Mouse (Mus musculus) forebrain, embryonic 10.5 days (tissue): ENCODE measurements around the gene Fhl1. TPM values are rescaled to one million over a fixed set of nuclear protein-coding genes. Genes with fewer than 3 reads are reported as not detected.

Experiments used
- DNase-seq: peaks from one replicate; pipeline ENCODE4 v3.0.0-alpha.2; 2017; ENCODE audit warnings: low spot score; ENCODE audit errors: extremely low spot score
- H3K27ac ChIP-seq: fragments of 300-500 bp; sonication (generic); 2 replicates; pipeline ENCODE4 v1.5.1; 2016; ENCODE audit warnings: mild to moderate bottlenecking
- H3K27me3 ChIP-seq: fragments of 300-500 bp; sonication (generic); 2 replicates; pipeline ENCODE4 v1.6.1; 2016; ENCODE audit warnings: mild to moderate bottlenecking; ENCODE audit not compliant: poor library complexity, severe bottlenecking
- H3K36me3 ChIP-seq: fragments of 300-500 bp; sonication (generic); replicated peaks from 2 replicates; pipeline ENCODE4 v1.6.1; 2016; ENCODE audit warnings: mild to moderate bottlenecking, moderate library complexity
- H3K4me1 ChIP-seq: fragments of 300-500 bp; sonication (generic); 2 replicates; pipeline ENCODE4 v1.6.1; 2016
- H3K4me3 ChIP-seq: fragments of 300-500 bp; sonication (generic); 2 replicates; pipeline ENCODE4 v1.5.1; 2016; ENCODE audit warnings: mild to moderate bottlenecking, moderate library complexity
- H3K9me3 ChIP-seq: fragments of 300-500 bp; sonication (generic); 2 replicates; pipeline ENCODE4 v1.6.1; 2016; ENCODE audit warnings: mild to moderate bottlenecking, moderate library complexity
- WGBS: fragments of 180-500 bp; shearing (Covaris S2); methylation state at CpG from one replicate; pipeline ENCODE4 v1.1.7; 2016; 5-methylcytosine and 5-hydroxymethylcytosine counted together
- polyA plus RNA-seq: library from polyadenylated mRNA; unstranded; fragments of >200 nt; fragmentation: Nextera tagmentation; extraction: Ambion mirVana; gene quantifications from 2 replicates; pipeline ENCODE4 v1.2.1, GENCODE M21; 2016

The Fhl1 gene
- 81.2 and 88.9 TPM in 2 replicates for polyA plus RNA-seq

DNA sequence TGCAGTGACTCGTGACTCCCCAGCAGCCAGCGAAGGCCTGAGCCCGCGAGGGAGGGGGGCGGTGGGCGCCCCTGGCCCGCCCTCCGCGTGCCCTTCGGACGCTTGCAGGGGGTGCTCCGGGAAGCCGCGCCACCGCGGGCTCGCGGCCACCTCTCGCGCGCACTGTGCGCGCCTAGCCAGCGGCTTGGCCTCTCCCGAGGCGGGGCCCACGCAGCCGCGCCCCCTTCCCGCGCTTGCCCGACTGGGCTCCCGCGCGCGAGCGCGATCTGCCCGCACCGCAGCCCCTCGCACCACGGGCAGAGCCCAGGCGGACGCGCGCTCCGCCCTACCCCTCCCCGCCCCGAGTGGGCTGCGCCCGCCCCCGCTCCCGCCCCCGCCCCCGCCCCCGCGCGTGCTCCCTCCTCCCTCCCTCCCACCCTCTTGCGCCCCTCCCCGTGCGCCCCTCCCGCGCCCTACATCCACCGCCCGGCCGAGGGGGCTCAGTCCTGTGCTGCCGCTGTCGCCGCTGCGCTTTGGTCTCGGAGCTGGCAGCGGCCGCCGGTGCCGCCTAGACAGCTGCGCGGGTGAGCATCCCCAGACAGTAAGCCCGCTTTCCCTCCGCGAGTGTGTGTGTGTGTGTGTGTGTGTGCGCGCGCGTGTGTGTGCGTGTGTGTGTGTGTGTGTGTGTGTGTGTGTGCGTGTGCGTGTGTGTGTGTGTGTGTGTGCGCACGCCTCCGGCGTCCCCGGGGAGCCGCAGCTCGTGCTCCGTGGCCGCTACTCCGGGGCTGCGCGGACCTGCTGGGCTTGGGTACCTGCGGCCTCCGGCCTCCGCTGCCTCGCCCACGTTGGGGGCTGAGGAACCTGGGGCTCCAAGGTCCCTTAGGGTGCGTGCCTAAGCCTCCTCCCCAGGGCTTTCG is at the start of gene Fhl1:
Fhl1 (plus strand) TSS at position 482 of the 896 bp plus-strand sequence.
- 20% methylated on average over 72 of the region's 106 CpGs for WGBS

DNA sequence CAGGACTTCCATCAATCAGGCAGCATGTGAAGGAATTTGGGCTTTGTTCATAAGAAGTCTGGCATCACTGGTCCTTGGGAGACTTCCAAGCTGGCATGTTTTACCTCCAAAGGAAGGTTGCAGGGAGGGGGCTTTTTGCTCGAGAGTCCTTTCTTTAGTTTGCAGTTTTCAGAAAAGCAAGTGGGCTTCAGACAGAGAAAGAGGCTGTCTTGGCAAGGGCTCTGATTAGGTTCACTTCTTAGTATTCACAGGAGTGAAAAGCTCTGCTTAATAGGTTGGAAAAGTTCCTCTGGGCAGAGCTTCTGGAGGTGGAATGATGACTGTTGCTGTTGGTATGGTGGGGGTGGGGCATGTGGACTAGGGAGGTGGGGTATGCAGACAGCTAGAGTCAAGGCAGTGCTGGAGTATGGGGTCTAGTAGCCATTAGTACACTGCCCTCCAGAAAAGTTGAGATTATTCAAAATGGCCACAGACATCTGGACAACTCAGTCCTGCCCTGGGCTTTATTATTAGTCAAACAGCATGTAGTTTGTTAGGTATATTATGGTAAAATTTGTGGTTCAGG is 49.3 kb upstream of the Fhl1 start:
- Histone ChIP-seq H3K27me3 (no peaks in the 10 kb centered on the region), H3K9me3 (no peaks in the 10 kb centered on the region), H3K27ac (no peak overlapping the region), H3K36me3 (no peaks in the 10 kb centered on the region), H3K4me3 (no peak overlapping the region), H3K4me1 (no peaks in the 10 kb centered on the region)
- no peak for DNase-seq
- WGBS: 55% methylated on average over 1 of the region's 1 CpGs

More for the DNA sequence above, at the start of gene Fhl1:
- Histone ChIP-seq H3K4me1 (peaks cover 41% of the 10 kb centered on the region), H3K4me3 (peak within 1 kb of the TSS; percentile 69), H3K9me3 (no peaks in the 10 kb centered on the region), H3K27ac (peak within 1 kb of the TSS; percentile 92), H3K36me3 (no peaks in the 10 kb centered on the region), H3K27me3 (no peaks in the 10 kb centered on the region)
- DNase-seq: peak; percentile 59

DNA sequence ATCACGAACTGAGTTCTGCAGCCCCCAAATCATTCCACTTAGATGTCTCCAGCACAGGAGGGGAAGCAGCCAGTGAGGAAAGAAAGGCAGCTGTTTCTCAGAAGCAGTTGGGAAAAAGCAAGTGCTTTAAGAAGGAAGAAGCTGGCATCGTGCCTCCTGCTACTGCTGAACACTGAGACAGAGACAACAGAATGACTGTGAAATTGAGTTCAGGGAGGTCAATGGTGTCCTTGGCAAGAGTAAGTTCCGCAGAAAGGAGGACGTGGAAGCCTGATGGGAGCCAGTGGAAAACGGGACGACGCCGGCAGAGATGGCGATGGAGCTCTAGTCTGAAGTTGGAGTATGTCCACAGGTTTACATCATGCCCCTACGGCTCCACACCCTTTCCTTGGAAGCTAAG is 48.1 kb upstream of the Fhl1 start:
- H3K4me1 ChIP-seq: no peaks in the 10 kb centered on the region
- WGBS: 96% methylated on average over 10 of the region's 10 CpGs
- H3K36me3 ChIP-seq: no peaks in the 10 kb centered on the region
- H3K9me3 ChIP-seq: no peaks in the 10 kb centered on the region
- H3K27me3 ChIP-seq: no peaks in the 10 kb centered on the region
- H3K27ac ChIP-seq: no peak overlapping the region
- no peak overlapping the region for H3K4me3 ChIP-seq
- DNase-seq: no peak

DNA sequence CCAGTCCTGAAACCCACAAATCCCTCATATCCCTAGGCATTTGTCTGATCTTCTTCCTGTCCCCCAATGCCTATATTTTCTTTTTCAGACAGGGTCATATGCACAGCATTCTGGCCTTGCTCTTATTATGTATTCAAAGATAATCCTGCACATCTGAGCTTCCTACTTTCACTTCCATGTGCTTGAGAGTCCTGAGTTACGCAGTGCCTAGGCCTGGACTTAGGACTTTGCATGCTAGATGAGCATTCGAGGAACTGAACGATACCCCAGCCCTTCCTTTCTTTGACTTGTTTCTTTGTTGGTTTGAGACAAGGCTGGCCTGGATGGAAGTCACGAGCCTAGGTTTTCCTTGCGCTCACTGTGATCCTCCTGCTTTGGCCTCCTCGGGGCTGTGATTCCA is 39.0 kb upstream of the Fhl1 start:
- Histone ChIP-seq H3K4me1 (no peaks in the 10 kb centered on the region), H3K9me3 (no peaks in the 10 kb centered on the region), H3K27me3 (no peaks in the 10 kb centered on the region), H3K36me3 (no peaks in the 10 kb centered on the region), H3K27ac (no peak overlapping the region), H3K4me3 (no peak overlapping the region)
- 93% methylated on average over 6 of the region's 6 CpGs for WGBS
- no peak for DNase-seq

DNA sequence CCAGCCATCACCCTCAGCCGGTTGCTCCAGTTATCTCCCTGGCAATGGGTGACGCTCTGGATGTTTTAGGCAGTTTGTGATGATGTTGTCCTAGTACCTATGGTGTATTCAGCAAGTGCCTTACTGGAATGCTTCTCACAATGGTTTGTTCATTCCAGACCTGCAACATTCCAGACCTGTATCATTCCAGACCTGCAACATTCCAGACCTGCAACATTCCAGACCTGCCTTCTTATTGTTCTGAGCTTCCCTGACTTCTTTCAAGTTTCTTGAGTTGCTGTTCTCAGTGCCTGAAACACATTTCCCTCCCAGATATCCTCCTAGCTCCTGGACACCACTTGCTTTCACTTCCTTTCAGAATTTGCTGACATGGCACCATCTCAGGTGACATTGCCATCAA is 37.0 kb upstream of the Fhl1 start:
- Histone ChIP-seq H3K27me3 (no peaks in the 10 kb centered on the region), H3K36me3 (no peaks in the 10 kb centered on the region), H3K9me3 (no peaks in the 10 kb centered on the region), H3K27ac (no peak overlapping the region), H3K4me1 (no peaks in the 10 kb centered on the region), H3K4me3 (no peak overlapping the region)
- no peak for DNase-seq
- WGBS: 87% methylated on average over 2 of the region's 2 CpGs

DNA sequence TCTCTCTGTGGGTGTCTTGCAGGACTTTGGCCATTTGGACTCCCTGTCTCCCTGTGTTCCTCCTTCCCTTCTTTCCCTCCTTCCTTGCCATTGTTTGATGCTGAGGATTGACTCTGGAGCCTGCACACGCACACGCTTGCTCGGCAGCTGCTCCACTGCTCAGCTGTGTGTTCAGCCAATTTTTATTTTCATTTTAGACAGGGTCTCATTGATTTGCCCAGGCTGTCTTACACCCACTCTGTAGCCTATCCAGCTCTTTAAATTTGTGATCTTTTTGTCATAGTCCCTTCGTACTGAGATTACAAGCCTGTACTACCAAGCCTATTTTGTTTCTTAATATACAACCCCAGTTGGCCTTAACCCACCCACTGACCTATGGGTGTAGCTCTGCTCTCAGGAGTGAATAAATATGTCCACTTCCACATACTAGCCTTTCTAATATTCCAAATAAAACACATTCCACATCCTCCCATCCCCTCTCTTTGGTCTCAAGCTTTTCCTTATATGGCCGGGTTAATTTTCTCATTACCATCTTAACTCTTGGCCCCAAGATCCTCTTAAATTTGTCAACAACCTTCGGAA is 34.3 kb upstream of the Fhl1 start:
- H3K9me3 ChIP-seq: no peaks in the 10 kb centered on the region
- H3K4me3 ChIP-seq: no peak overlapping the region
- H3K36me3 ChIP-seq: no peaks in the 10 kb centered on the region
- WGBS: 82% methylated on average over 6 of the region's 6 CpGs
- no peaks in the 10 kb centered on the region for H3K27me3 ChIP-seq
- DNase-seq: no peak
- no peak overlapping the region for H3K27ac ChIP-seq
- no peaks in the 10 kb centered on the region for H3K4me1 ChIP-seq

DNA sequence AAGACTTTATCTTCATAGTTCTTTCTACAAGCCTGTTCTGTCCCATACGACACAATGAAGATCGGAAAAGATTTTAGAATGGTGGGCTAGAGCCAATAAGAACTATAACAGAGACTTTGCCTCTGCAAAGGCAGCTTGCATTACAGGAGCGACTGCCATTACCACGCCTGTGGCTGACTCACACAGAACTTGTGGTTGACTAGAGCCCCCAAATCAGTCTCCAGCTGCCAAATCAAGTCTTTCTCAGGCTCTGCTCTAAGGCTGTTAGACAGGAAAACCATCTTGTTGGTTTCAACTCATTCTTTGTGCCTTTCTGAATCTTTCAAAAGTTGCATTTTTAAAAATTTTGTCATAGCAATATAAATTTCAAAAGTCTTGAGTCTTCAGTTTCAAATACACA is 33.7 kb upstream of the Fhl1 start:
- WGBS: 92% methylated on average over 4 of the region's 4 CpGs
- H3K4me3 ChIP-seq: no peak overlapping the region
- no peaks in the 10 kb centered on the region for H3K9me3 ChIP-seq
- H3K36me3 ChIP-seq: no peaks in the 10 kb centered on the region
- no peaks in the 10 kb centered on the region for H3K27me3 ChIP-seq
- DNase-seq: no peak
- H3K4me1 ChIP-seq: no peaks in the 10 kb centered on the region
- H3K27ac ChIP-seq: no peak overlapping the region

DNA sequence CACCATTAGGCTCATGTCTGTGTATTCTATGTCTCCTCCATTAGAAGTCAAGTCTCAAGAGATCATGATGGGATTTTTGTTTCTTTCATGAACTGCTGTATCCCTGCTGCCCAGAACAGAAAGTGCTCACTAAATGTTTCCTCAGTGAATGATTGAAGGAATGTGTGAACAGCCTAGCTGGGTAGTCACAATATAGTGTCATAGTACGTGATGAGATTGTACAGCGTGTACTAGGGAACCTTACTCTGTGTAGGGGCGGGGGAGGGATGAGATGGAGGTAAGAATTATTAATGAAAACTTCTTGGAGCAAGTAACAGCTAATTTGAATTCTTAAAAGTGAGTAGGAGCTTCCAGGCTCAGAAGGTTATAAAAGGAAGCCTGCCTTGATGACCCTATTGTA is 30.3 kb upstream of the Fhl1 start:
- WGBS: 86% methylated on average over 3 of the region's 3 CpGs
- H3K27me3 ChIP-seq: no peaks in the 10 kb centered on the region
- H3K36me3 ChIP-seq: no peaks in the 10 kb centered on the region
- no peaks in the 10 kb centered on the region for H3K4me1 ChIP-seq
- no peak overlapping the region for H3K27ac ChIP-seq
- no peak for DNase-seq
- H3K4me3 ChIP-seq: no peak overlapping the region
- no peaks in the 10 kb centered on the region for H3K9me3 ChIP-seq

DNA sequence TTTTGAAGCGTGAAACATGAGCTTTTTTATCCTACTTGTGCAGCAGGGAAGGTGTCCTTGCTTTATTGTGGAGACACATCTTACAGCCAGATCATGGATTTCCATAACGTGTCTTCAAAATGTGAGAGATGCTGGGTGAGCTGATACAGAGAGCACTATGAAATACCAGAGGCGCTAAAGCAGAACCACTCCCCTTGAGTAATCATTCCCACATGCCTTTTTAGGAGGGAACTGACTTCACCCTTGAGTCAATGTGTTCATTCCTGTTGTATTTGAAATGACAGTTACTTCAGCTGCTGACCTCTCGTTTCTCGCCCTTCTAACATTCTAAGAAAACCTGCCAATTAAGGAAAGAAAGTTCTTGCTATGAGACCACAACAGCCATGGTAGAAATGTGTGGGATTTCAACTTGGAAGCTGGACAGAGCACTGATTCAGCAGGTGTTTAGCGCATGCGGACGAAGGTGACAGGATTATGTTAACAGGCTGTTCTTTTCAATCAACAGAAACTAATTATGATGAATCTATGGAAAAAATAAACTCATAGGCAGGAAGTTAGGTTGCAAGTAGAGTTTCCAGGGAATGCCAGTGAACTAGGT is 27.5 kb upstream of the Fhl1 start:
- H3K4me3 ChIP-seq: no peak overlapping the region
- WGBS: 88% methylated on average over 8 of the region's 8 CpGs
- H3K9me3 ChIP-seq: no peaks in the 10 kb centered on the region
- H3K27ac ChIP-seq: no peak overlapping the region
- H3K4me1 ChIP-seq: no peaks in the 10 kb centered on the region
- H3K27me3 ChIP-seq: no peaks in the 10 kb centered on the region
- H3K36me3 ChIP-seq: no peaks in the 10 kb centered on the region
- no peak for DNase-seq

DNA sequence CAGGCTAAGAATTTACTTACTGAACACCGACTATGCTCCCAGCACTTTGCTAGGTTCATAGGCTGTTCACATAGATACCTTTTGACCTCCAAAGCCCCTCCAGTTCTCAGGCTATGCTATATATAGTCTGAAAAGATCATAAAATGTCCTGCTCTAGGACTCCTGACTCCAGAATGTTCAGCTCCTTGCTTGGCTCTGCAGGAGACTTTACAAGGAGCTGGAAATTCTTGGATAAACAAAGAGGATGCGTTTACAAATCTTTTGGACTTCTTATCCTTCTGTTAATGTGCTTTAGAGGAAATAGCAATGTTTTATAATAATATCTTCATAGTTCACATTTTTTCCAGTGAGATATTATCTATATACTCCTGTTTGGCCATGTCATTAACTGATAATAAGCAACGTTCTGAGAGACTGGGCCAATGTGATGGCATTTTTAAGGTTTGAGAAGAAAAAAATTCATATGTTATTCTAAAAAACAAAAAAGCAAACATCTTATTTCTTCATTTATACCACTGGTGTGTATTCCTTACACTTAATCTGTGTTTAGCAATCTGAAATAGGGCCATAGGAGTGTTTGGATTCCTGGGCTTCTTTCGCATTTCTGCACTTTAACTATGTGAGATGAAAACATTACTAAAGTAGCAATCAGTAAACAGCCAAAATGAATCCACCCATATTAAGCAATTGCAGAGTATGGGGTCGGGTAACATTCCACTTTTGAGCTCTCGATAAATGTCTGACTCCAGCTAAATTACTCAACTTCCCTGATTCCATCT is 22.8 kb upstream of the Fhl1 start:
- H3K4me3 ChIP-seq: no peak overlapping the region
- no peaks in the 10 kb centered on the region for H3K36me3 ChIP-seq
- no peaks in the 10 kb centered on the region for H3K27me3 ChIP-seq
- no peak overlapping the region for H3K27ac ChIP-seq
- H3K9me3 ChIP-seq: no peaks in the 10 kb centered on the region
- H3K4me1 ChIP-seq: no peaks in the 10 kb centered on the region
- DNase-seq: no peak
- WGBS: 89% methylated on average over 6 of the region's 6 CpGs

DNA sequence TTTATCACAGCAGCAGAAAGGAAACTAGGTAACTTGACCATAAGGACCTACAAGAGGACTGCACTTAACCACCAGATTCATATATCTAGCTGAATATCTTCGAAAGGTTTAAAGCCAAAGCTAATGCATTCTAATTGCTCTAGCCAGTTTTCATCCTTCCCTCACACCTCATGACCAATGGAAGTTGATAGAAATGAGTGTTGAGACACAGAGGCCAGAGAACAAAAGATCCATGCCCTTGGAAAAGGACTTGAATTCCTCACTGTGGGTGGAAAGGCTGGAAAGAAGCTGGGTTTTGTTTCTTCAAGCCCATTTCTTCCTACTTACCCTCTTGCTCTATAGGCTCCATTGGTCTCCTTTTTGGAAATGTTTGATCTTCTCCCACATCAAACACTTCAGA is 21.1 kb upstream of the Fhl1 start:
- 91% methylated on average over 1 of the region's 1 CpGs for WGBS
- Histone ChIP-seq H3K27ac (no peak overlapping the region), H3K36me3 (no peaks in the 10 kb centered on the region), H3K9me3 (no peaks in the 10 kb centered on the region), H3K4me1 (no peaks in the 10 kb centered on the region), H3K27me3 (no peaks in the 10 kb centered on the region), H3K4me3 (no peak overlapping the region)
- no peak for DNase-seq

DNA sequence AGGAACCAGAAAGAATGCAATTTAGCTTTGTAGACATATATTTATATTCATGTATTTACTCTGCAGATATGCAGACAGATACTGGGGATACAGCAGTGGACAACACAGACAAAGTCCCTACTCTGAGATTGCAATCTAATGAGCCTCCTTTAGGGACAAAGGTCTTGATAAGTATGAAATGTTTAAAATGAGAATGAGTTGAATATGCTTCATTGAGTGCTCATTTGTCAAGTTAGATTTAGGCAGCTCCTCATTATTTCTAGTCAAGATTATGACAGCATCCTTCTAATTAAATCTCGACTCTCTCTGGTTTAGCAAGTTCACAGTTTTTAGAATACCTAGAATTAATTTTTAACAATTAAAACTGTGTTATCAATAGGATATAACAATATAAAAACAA is 18.9 kb upstream of the Fhl1 start:
- Histone ChIP-seq H3K27ac (no peak overlapping the region), H3K4me3 (no peak overlapping the region), H3K36me3 (no peaks in the 10 kb centered on the region), H3K4me1 (no peaks in the 10 kb centered on the region), H3K27me3 (no peaks in the 10 kb centered on the region), H3K9me3 (no peaks in the 10 kb centered on the region)
- no peak for DNase-seq
- WGBS: 74% methylated on average over 1 of the region's 1 CpGs
